Mouse (Mus musculus) limb, embryonic 14.5 days (tissue): Measurements from ENCODE around the gene 3110040M04Rik. TPM values are rescaled to one million over a fixed set of nuclear protein-coding genes. Genes with fewer than 3 reads are reported as not detected.
"Not testable (repeated sequence)": the region's sequence is repeated elsewhere in the genome, so short reads cannot be mapped to it uniquely, and the experiment has no call there.

Experiments
- ATAC-seq: fragments of 200-750 bp; cut with Nextera tagmentation; 2 replicates; pipeline ENCODE4 v1.8.0; 2017; ENCODE audit warnings: low read depth, moderate number of reproducible peaks, moderate TSS enrichment; ENCODE audit not compliant: low FRiP score
- DNase-seq: peaks from one replicate; pipeline ENCODE4 v3.0.0-alpha.2; 2015; ENCODE audit warnings: low spot score
- H3K27ac ChIP-seq: fragments of 300-500 bp; sonication (generic); replicated peaks from 2 replicates; pipeline ENCODE4 v1.5.1; 2014; ENCODE audit warnings: low read depth, mild to moderate bottlenecking, low read length, moderate library complexity, mixed read lengths
- H3K27me3 ChIP-seq: fragments of 300-500 bp; sonication (generic); 2 replicates; pipeline ENCODE4 v1.6.1; 2014; ENCODE audit warnings: low read length, mixed read lengths; ENCODE audit not compliant: control insufficient read depth, insufficient read depth
- H3K36me3 ChIP-seq: fragments of 300-500 bp; sonication (generic); 2 replicates; pipeline ENCODE4 v1.6.1; 2014; ENCODE audit warnings: mild to moderate bottlenecking, low read length, moderate library complexity, mixed read lengths; ENCODE audit not compliant: control insufficient read depth, insufficient read depth
- H3K4me1 ChIP-seq: fragments of 300-500 bp; sonication (generic); 2 replicates; pipeline ENCODE4 v1.6.1; 2014; ENCODE audit warnings: antibody characterized with exemption, low read length, mixed read lengths; ENCODE audit not compliant: control insufficient read depth, insufficient read depth
- H3K4me2 ChIP-seq: fragments of 300-500 bp; sonication (generic); replicated peaks from 2 replicates; pipeline ENCODE4 v1.6.1; 2014; ENCODE audit warnings: low read depth, mild to moderate bottlenecking, low read length, moderate library complexity; ENCODE audit not compliant: severe bottlenecking
- H3K4me3 ChIP-seq: fragments of 300-500 bp; sonication (generic); replicated peaks from 2 replicates; pipeline ENCODE4 v1.5.1; 2014; ENCODE audit warnings: low read length
- H3K9ac ChIP-seq: fragments of 300-500 bp; sonication (generic); 2 replicates; pipeline ENCODE4 v1.6.1; 2014; ENCODE audit warnings: mild to moderate bottlenecking, low read depth, low read length, moderate library complexity; ENCODE audit not compliant: severe bottlenecking
- H3K9me3 ChIP-seq: fragments of 300-500 bp; sonication (generic); 2 replicates; pipeline ENCODE4 v1.6.1; 2016; ENCODE audit warnings: low read length; ENCODE audit not compliant: control insufficient read depth
- POLR2A ChIP-seq: fragments of 200-500 bp; IDR thresholded peaks from 2 replicates; pipeline ENCODE4 v1.8.0; 2012; ENCODE audit warnings: inconsistent platforms, mild to moderate bottlenecking, moderate library complexity, borderline replicate concordance; ENCODE audit not compliant: insufficient read depth, insufficient read length; ENCODE audit errors: extremely low read depth
- WGBS: fragments of 180-500 bp; shearing (Covaris S2); extraction: QIAGEN DNeasy Blood & Tissue Kit; methylation state at CpG from one replicate; pipeline ENCODE4 v1.1.7; 2014; 5-methylcytosine and 5-hydroxymethylcytosine counted together
- polyA plus RNA-seq, 2 experiments: library from polyadenylated mRNA; depleted of rRNA in 1 of 2; stranded (reverse) in 1 of 2; unstranded in 1 of 2; fragments of >200 nt; fragmentation: Nextera tagmentation in 1 of 2; extraction: Ambion mirVana in 1 of 2; gene quantifications; 2 replicates each; pipeline versions ENCODE4 v1.2.1 to v1.2.3; 2012 to 2014

Gene 3110040M04Rik
- polyA plus RNA-seq, 2 experiments = not detected

DNA sequence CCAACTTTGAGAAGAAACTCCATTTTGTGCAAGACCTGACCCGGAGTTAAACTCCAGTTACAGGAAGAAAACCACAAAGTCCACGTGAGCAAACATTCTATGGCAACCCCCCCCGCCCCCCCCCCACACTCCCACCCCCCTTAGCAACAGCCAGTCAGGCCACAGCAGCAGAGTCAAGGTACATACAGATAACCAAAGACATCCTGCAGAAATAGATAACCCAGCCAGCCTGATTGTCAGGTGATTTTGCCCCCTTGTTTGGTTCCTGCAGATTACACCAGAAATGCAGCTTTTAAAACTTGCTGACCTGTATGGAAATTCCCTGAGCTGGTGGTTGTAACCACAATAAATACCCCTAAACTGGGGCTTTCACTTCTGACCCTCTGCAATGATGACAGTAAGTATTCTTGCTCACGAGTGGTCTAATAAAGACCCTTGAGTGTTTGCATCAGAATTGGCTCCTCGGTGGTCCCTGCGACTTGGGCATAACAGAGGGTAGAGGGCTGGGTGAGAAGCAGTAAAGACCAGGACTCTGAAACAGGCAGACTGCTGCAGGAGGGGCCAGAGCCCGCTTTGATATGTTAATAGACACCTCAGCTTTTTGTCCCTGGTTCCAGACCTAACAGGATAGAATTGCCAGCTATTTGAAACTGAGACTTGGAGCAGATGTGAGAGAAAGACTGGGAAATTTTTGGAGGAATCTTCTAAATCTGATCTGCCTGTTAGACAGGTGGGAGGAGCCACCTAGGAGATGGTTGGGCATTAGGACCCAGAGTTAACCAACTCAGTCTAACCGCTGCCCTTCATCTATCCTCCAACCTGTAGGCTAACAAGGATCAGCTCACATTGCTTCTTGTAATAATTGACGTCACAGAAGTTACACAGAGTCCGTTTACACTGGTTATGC, 26.6 kb upstream of the 3110040M04Rik start:
- Histone ChIP-seq H3K4me3 (peak overlapping the region; percentile 21), H3K4me1 (no peaks in the 10 kb centered on the region), H3K9ac (no peak overlapping the region), H3K9me3 (no peaks in the 10 kb centered on the region), H3K27ac (no peak overlapping the region), H3K36me3 (no peaks in the 10 kb centered on the region), H3K27me3 (no peaks in the 10 kb centered on the region), H3K4me2 (peak overlapping the region; percentile 45)
- 11% methylated on average over 9 of the region's 10 CpGs for WGBS
- TF ChIP-seq POLR2A = no peak
- DNase-seq = no peak
- ATAC-seq = peak; percentile 70; the same call in 1 of the 2 replicates

DNA sequence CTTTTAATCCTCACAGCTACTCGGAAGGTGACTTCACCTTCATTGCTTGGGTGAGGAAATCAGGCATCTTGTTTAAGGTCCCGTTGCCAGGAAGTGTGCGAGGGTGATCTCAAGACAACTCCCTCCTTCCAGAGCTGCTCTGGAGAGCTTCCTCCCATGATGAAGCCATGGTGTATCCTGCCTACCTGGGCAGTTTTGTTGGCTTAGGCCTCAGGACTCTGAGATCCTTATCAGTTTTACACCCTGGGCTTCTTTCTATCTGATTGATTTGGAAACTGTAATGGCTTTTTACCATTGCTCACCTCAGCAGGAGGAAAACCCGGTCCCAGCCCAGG, 26.0 kb upstream of the 3110040M04Rik start:
- 0 out of 2 replicates have a peak, but pooled peaks have one; percentile 15 for ATAC-seq
- H3K4me1 ChIP-seq = no peaks in the 10 kb centered on the region
- no peak for TF ChIP-seq POLR2A
- H3K27ac ChIP-seq = no peak overlapping the region
- H3K9ac ChIP-seq = no peak overlapping the region
- H3K36me3 ChIP-seq = no peaks in the 10 kb centered on the region
- no peak for DNase-seq
- peak overlapping the region; percentile 21 for H3K4me3 ChIP-seq
- 12% methylated on average over 4 of the region's 4 CpGs for WGBS
- peak overlapping the region; percentile 45 for H3K4me2 ChIP-seq
- H3K27me3 ChIP-seq = no peaks in the 10 kb centered on the region
- H3K9me3 ChIP-seq = no peaks in the 10 kb centered on the region

DNA sequence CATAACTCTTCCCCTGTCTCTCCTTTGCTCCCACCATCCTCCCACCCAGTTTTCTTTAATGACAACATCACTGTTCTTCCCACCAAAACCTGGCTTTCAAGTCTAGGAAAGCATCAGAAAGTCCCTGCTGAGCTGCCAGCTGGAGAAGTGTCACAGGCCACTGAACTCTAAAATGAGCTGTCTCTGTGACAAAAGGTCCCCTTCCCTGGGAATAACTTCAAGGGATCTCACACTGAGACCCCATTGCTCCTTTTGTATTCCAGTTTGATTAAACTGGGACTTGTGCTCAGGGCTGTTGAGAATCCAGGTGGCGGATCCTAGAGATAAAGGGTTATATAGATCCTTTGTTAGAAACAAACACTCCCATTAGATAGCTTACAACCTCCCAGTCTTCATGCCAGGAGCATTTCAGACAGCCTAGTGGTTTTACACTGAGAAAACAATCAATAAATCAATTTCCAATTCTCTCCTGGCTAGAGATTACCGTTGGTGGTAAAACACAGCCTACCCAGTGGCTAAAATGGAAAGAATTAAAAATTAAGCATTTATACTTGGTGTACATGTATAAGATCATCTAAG, 25.3 kb upstream of the 3110040M04Rik start:
- WGBS = 48% methylated on average over 2 of the region's 2 CpGs
- no peak for DNase-seq

DNA sequence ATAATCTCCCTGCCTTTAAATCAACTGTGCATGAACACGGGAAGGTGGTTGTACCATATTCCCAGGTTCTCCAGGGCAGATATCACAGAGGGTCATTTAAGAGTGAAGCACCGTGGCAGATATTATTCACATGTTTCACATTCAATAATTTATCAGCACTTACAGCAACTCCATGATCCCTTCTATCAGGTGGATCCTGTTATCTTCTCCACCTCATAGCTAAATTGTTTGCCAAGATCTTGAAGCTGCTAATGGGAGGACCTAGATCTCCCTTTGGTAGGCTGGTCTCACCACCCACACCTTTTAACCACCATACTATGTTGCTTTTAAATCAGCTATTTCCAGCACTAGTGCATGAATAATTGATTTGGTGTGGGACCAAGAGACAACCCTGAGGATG, 23.8 kb upstream of the 3110040M04Rik start:
- TF ChIP-seq POLR2A = no peak
- H3K4me2 ChIP-seq = no peak overlapping the region
- DNase-seq (no peak), ATAC-seq (no peak)
- H3K9me3 ChIP-seq = no peaks in the 10 kb centered on the region
- H3K27me3 ChIP-seq = no peaks in the 10 kb centered on the region
- 83% methylated on average over 2 of the region's 2 CpGs for WGBS
- no peaks in the 10 kb centered on the region for H3K4me1 ChIP-seq
- H3K9ac ChIP-seq = no peak overlapping the region
- no peak overlapping the region for H3K4me3 ChIP-seq
- H3K27ac ChIP-seq = no peak overlapping the region
- H3K36me3 ChIP-seq = no peaks in the 10 kb centered on the region

More for the DNA sequence above, 25.3 kb upstream of the 3110040M04Rik start:
- Histone ChIP-seq H3K36me3 (no peaks in the 10 kb centered on the region), H3K4me3 (no peak overlapping the region), H3K27me3 (no peaks in the 10 kb centered on the region), H3K27ac (no peak overlapping the region), H3K4me1 (no peaks in the 10 kb centered on the region), H3K9ac (no peak overlapping the region), H3K4me2 (no peak overlapping the region), H3K9me3 (no peaks in the 10 kb centered on the region)
- TF ChIP-seq POLR2A = no peak
- no peak for ATAC-seq

DNA sequence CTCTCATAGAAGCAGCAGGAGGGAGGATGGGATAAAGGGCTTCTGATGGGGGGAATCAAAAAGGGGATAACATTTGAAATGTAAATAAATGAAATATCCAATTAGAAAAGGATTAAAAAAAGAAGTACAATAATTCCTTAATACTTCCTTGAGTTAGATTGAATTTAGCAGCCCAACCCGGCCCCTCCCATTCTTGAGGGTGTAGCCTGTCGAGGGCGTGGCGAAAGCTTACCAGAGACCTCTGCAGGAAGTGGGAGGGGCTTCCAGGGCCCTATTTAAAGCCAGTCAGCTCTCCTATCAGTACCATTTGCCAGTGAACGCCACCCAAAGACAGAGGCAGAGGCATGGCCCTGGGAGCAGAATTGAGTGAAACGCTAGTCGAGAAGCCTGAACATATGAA, 21.7 kb upstream of the 3110040M04Rik start, which contains the start of gene Gm47985:
Gm47985 (plus strand) TSS at position 272 of the 400 bp plus-strand sequence.
- not testable (repeated sequence) for H3K4me2 ChIP-seq, H3K9me3 ChIP-seq, H3K27me3 ChIP-seq, H3K27ac ChIP-seq, ATAC-seq, DNase-seq, H3K36me3 ChIP-seq, H3K4me3 ChIP-seq, H3K9ac ChIP-seq, H3K4me1 ChIP-seq
- WGBS = no CpG with 5 or more reads among the region's 7 CpGs

DNA sequence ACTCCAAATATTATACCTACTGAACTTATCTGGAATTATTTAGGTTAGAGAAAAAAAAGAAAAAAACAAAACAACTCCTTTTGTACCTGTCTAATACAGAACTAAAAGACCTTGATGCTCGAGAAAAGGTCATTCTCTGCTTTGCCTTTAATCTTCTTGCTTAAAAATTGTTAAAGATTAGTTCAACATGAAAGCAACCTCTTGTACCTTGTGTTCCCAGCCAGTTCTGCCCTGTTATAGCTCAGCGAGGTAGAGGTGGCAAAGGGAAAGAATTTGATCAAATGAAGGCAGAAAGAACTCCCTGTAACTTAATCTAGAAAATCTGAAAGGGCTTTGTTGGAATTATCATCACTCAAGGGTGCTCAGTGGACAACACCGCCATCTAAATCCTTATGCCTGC, 17.7 kb upstream of the 3110040M04Rik start:
- H3K9ac ChIP-seq, H3K36me3 ChIP-seq, DNase-seq, H3K4me1 ChIP-seq, H3K9me3 ChIP-seq, ATAC-seq, H3K4me3 ChIP-seq, H3K27me3 ChIP-seq, H3K4me2 ChIP-seq, H3K27ac ChIP-seq: not testable (repeated sequence)
- WGBS = 65% methylated on average over 3 of the region's 3 CpGs

DNA sequence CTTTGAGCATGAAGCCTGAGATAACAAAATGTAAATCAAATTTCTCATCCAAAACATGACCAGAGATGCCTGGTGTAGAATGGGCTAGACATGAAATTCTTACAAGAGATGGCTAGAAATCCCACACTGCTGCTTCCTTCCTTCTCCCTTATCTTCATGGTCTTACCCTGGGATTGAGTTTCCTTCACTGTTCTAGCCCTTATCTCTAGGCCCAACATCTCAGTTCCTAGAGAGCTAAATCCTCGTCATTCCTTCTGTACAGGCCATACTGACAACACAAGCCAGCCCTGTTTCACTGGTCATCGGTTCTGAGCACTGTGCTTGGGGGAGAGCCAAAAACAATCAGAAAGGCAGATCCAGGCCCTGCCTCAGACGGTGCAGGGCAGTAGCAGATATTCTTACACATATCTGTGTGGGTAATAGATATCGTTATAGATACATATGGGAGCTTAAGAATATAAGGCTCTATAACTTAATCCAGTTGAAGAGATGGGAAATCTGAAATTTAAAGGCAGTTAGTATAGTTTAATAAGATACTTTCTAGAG, 17.0 kb upstream of the 3110040M04Rik start:
- H3K4me2 ChIP-seq, H3K36me3 ChIP-seq, H3K9me3 ChIP-seq, DNase-seq, H3K9ac ChIP-seq, H3K27me3 ChIP-seq, H3K27ac ChIP-seq, H3K4me1 ChIP-seq, ATAC-seq, H3K4me3 ChIP-seq: not testable (repeated sequence)
- 83% methylated on average over 4 of the region's 4 CpGs for WGBS
